Mouse (Mus musculus) G1E (cell line): ENCODE measurements at regions not wholly inside any gene's neighbourhood (a gene's known extent, or its start where the extent isn't known, plus 50 kb on each side); places are given as distances from the start of the nearest gene placed in this dataset.

Experiments
- CTCF ChIP-seq: IDR thresholded peaks from 2 replicates; pipeline ENCODE4 v1.5.1; 2012; ENCODE audit warnings: low read depth, low read length, inconsistent platforms, mixed read lengths
- GATA1 ChIP-seq: IDR thresholded peaks from 2 replicates; pipeline ENCODE4 v1.6.1; 2012; ENCODE audit warnings: borderline replicate concordance, low read length, inconsistent platforms, mixed read lengths
- GATA2 ChIP-seq: IDR thresholded peaks from 2 replicates; pipeline ENCODE4 v1.6.1; 2012; ENCODE audit warnings: low read depth, low read length, inconsistent platforms, borderline replicate concordance

- no peak for TF ChIP-seq CTCF
- TF ChIP-seq GATA1: no peak
- TF ChIP-seq GATA2: no peak
These were observed 211.4 kb downstream of the Tgfb2 start for GRCm38 (mm10) chr1:186494411-186494783.
